In the genomic region with DNA sequence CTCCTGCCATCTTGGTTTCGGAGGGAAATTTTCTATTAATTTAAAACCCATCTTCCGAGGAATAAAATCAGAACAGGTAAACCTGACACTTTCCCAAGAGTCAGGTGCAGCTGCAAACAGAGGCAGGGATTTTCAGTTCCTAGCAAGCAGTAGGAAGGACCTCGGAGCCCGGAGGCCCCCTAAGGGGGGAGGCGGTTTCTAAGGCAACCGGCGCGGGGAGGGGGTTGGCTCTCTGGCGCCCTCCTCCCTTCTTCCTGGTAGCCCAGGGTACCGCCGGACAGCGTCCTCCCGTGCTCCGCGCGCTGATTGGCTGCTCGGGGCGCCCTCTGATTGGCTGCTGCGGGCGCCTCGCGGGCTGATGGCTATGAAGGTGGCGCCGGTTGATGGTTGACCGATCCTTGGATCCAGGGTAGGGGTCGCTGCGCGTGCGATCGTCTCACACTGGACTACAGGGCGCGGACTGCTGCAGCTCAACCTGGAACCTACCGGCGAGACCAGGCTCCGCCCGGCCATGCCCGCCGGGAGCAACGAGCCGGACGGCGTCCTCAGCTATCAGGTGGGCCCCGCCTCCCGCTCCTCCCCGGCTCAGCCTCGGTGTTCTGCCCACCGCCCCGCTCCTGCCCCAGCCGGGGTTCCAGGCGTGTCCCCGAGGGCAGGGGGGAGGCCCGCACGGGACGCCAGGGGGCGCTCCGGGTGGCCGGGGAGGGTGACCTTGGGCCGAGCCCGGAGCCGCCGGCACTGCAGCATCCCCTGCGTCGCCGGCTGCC, we compare ENCODE assay signal across 8 mouse cellular contexts. TPM values are rescaled to one million over a fixed set of nuclear protein-coding genes. Genes with fewer than 3 reads are reported as not detected.
A peak's percentile ranks its signal among the peaks of the same experiment; 100 is the strongest.
DNase-seq lines count a peak whose midpoint lies in the region; ATAC-seq and TF ChIP-seq lines count a peak whose summit lies in the region.

Gene Slc4a8 (plus strand): TSS at position 329 of the 767 bp plus-strand sequence.

- DNase-seq in Patski (ENCODE audit: low read depth, low spot score): no peak
- peak; percentile 91 to 94 for DNase-seq in cerebellum, postnatal 36 days
- peak; percentile 69 for DNase-seq in gastrocnemius, adult 18-20 months (ENCODE audit: low spot score)
- peak; percentile 93 to 94 for DNase-seq in left cerebral cortex, adult 18-20 months (ENCODE audit: low spot score in 2 of 2)
- peak; percentile 87 to 88 for DNase-seq in lung, postnatal 4 days
- peak; percentile 97 for DNase-seq in retina, postnatal 1 day
- peak; percentile 88 for DNase-seq in thymus, postnatal 4 days

- peak within 1 kb of the TSS; percentile 89 for H3K4me3 ChIP-seq in hindbrain, embryonic 15.5 days

- H3K9me3 ChIP-seq in hindbrain, embryonic 15.5 days: no peaks in the 10 kb centered on the region

- under 1% methylated on average over 53 of the region's 64 CpGs for WGBS in hindbrain, embryonic 15.5 days

- peaks cover 33% of the 10 kb centered on the region for H3K4me1 ChIP-seq in hindbrain, embryonic 15.5 days (replicated peaks)

- CTCF ChIA-PET in Patski (lab: Charles Lee): interaction anchor here (1.0 to 5.4 kb wide), 4 partner anchors 15 to 30 kb away, joined by 3 to 30 read pairs (median 4); no protein-coding TSS in a partner anchor

- TF ChIP-seq CTCF in Patski (IDR thresholded peaks at IDR 0.05): no peak

- in situ Hi-C loops in Patski (cut with MboI; ENCODE audit: low pct_unique_long_range_greater_than_20kb): no loop called here

- peak; percentile 82 for ATAC-seq in Patski
- ATAC-seq in hindbrain, embryonic 15.5 days (ENCODE audit: low FRiP score, low read depth): peak; percentile 97

- H3K4me2 ChIP-seq in hindbrain, embryonic 15.5 days: peak within 1 kb of the TSS; percentile 68

- POLR2A ChIA-PET in Patski (lab: Charles Lee): interaction anchor here (0.5 to 1.3 kb wide), 3 partner anchors 14 to 413 kb away, joined by 3 to 5 read pairs (median 4); no protein-coding TSS in a partner anchor

- H3K27me3 ChIP-seq in Patski: no peaks in the 10 kb centered on the region
- no peaks in the 10 kb centered on the region for H3K27me3 ChIP-seq in hindbrain, embryonic 15.5 days

- H3K36me3 ChIP-seq in hindbrain, embryonic 15.5 days: no peaks in the 10 kb centered on the region

- peak within 1 kb of the TSS; percentile 92 for H3K27ac ChIP-seq in hindbrain, embryonic 15.5 days (replicated peaks)

- peak within 1 kb of the TSS; percentile 79 for H3K9ac ChIP-seq in hindbrain, embryonic 15.5 days

RNA-seq across cellular contexts. Expression of gene Slc4a8, which starts in this region (rescaled TPM):
- 13.1 TPM for polyA plus RNA-seq in Patski (2021)
- 1 to 10 TPM in 1 of 2 experiments, under 1 TPM in 1; 0.76 to 2.0 TPM for total RNA-seq in gastrocnemius, adult 18-20 months (2021)
- polyA plus RNA-seq in hindbrain, embryonic 15.5 days (2015; fragmentation: Nextera tagmentation; extraction: Ambion mirVana): 26.7 and 27.1 TPM in 2 replicates
- 10 to 100 TPM; 67.6 to 73.7 TPM for total RNA-seq in left cerebral cortex, adult 18-20 months (2021)

Comparison
In these comparisons a context has a peak if more than half of its experiments do, and no peak if none do; other contexts are left out.
1. RNA of gene Slc4a8 (total RNA-seq): 67.6 to 73.7 TPM in left cerebral cortex, adult 18-20 months; 0.76 to 2.0 TPM in gastrocnemius, adult 18-20 months; every median in the first group is over 10 times any median in the second.